Mouse (Mus musculus): ENCODE measurements around the gene Gm28372. TPM values are rescaled to one million over a fixed set of nuclear protein-coding genes. Genes with fewer than 3 reads are reported as not detected.

Gm28372 gene
- polyA plus RNA-seq, 1 experiment from 2014 or later = not detected

Other genes starting within 250 kb of the Gm28372 start
- 517 and 522 TPM in 2 replicates for gene Snrpb, start 225.8 kb upstream of the Gm28372 start, polyA plus RNA-seq (2015; fragmentation: Nextera tagmentation; extraction: Ambion mirVana)
- gene Tmc2, start 210.0 kb upstream of the Gm28372 start, polyA plus RNA-seq (2015; fragmentation: Nextera tagmentation; extraction: Ambion mirVana) = not detected in 2 replicates
- gene Nop56, start 130.8 kb upstream of the Gm28372 start, polyA plus RNA-seq (2015; fragmentation: Nextera tagmentation; extraction: Ambion mirVana) = 276 and 282 TPM in 2 replicates
- gene Idh3b, start 120.7 kb upstream of the Gm28372 start, polyA plus RNA-seq (2015; fragmentation: Nextera tagmentation; extraction: Ambion mirVana) = 247 and 268 TPM in 2 replicates
- 2.2 TPM in 2 replicates for gene Ebf4, start 110.1 kb upstream of the Gm28372 start, polyA plus RNA-seq (2015; fragmentation: Nextera tagmentation; extraction: Ambion mirVana)
- gene Cpxm1, start 7.7 kb upstream of the Gm28372 start, polyA plus RNA-seq (2015; fragmentation: Nextera tagmentation; extraction: Ambion mirVana) = 36.1 and 36.3 TPM in 2 replicates
- not detected in 2 replicates for gene 1700020A23Rik, start within 50 bp of the Gm28372 start, polyA plus RNA-seq (2015; fragmentation: Nextera tagmentation; extraction: Ambion mirVana)
- not detected in 2 replicates for gene Tmem239, start 1.2 kb downstream of the Gm28372 start, polyA plus RNA-seq (2015; fragmentation: Nextera tagmentation; extraction: Ambion mirVana)
- 74.3 and 76.7 TPM in 2 replicates for gene Vps16, start 19.1 kb downstream of the Gm28372 start, polyA plus RNA-seq (2015; fragmentation: Nextera tagmentation; extraction: Ambion mirVana)
- gene Pced1a, start 19.5 kb downstream of the Gm28372 start, polyA plus RNA-seq (2015; fragmentation: Nextera tagmentation; extraction: Ambion mirVana) = 10.5 and 11.8 TPM in 2 replicates
- gene Ptpra, start 45.0 kb downstream of the Gm28372 start, polyA plus RNA-seq (2015; fragmentation: Nextera tagmentation; extraction: Ambion mirVana) = 71.9 and 73.9 TPM in 2 replicates
- 84.4 and 94.1 TPM in 2 replicates for gene Mrps26, start 158.5 kb downstream of the Gm28372 start, polyA plus RNA-seq (2015; fragmentation: Nextera tagmentation; extraction: Ambion mirVana)
- gene Oxt, start 170.9 kb downstream of the Gm28372 start, polyA plus RNA-seq (2015; fragmentation: Nextera tagmentation; extraction: Ambion mirVana) = not detected in 2 replicates
- gene Avp, start 177.3 kb downstream of the Gm28372 start, polyA plus RNA-seq (2015; fragmentation: Nextera tagmentation; extraction: Ambion mirVana) = not detected in 2 replicates
- gene Fastkd5, start 224.8 kb downstream of the Gm28372 start, polyA plus RNA-seq (2015; fragmentation: Nextera tagmentation; extraction: Ambion mirVana) = 14.0 and 16.3 TPM in 2 replicates
- 12.0 and 12.2 TPM in 2 replicates for gene Ubox5, start 224.8 kb downstream of the Gm28372 start, polyA plus RNA-seq (2015; fragmentation: Nextera tagmentation; extraction: Ambion mirVana)
- 13.9 and 16.5 TPM in 2 replicates for gene Lzts3, start 237.6 kb downstream of the Gm28372 start, polyA plus RNA-seq (2015; fragmentation: Nextera tagmentation; extraction: Ambion mirVana)